Mouse (Mus musculus) hindbrain, postnatal 0 days (tissue): ENCODE data around the gene Odf4. TPM values are rescaled to one million over a fixed set of nuclear protein-coding genes. Genes with fewer than 3 reads are reported as not detected.

Experiments
- ATAC-seq: fragments of 200-750 bp; cut with Nextera tagmentation; 2 replicates; pipeline ENCODE4 v1.8.0; 2017; ENCODE audit warnings: mild to moderate bottlenecking, moderate TSS enrichment, moderate library complexity
- DNase-seq: peaks from one replicate; pipeline ENCODE4 v3.0.0-alpha.2; 2015; ENCODE audit warnings: low spot score
- H3K27ac ChIP-seq: fragments of 300-500 bp; sonication (generic); 2 replicates; pipeline ENCODE4 v1.5.1; 2014; ENCODE audit warnings: mild to moderate bottlenecking
- H3K27me3 ChIP-seq: fragments of 300-500 bp; sonication (generic); 2 replicates; pipeline ENCODE4 v1.6.1; 2014; ENCODE audit warnings: low read length, mixed read lengths; ENCODE audit not compliant: insufficient read depth
- H3K36me3 ChIP-seq: fragments of 300-500 bp; sonication (generic); 2 replicates; pipeline ENCODE4 v1.6.1; 2014; ENCODE audit warnings: low read length, mixed read lengths; ENCODE audit not compliant: insufficient read depth
- H3K4me1 ChIP-seq: fragments of 300-500 bp; sonication (generic); 2 replicates; pipeline ENCODE4 v1.6.1; 2014; ENCODE audit warnings: antibody characterized with exemption, low read length, mixed read lengths; ENCODE audit not compliant: insufficient read depth
- H3K4me2 ChIP-seq: fragments of 300-500 bp; sonication (generic); 2 replicates; pipeline ENCODE4 v1.6.1; 2014; ENCODE audit warnings: low read depth, mild to moderate bottlenecking, low read length, moderate library complexity, mixed read lengths
- H3K4me3 ChIP-seq: fragments of 300-500 bp; sonication (generic); 2 replicates; pipeline ENCODE4 v1.5.1; 2014; ENCODE audit warnings: low read length
- H3K9ac ChIP-seq: fragments of 300-500 bp; sonication (generic); replicated peaks from 2 replicates; pipeline ENCODE4 v1.6.1; 2014; ENCODE audit warnings: mild to moderate bottlenecking, low read length, moderate library complexity, mixed read lengths
- H3K9me3 ChIP-seq: fragments of 300-500 bp; sonication (generic); 2 replicates; pipeline ENCODE4 v1.6.1; 2016; ENCODE audit warnings: low read length, mixed read lengths
- CTCF ChIP-seq: IDR thresholded peaks from 2 replicates; pipeline ENCODE4 v1.5.1; 2016; ENCODE audit warnings: antibody characterized with exemption, control low read depth, low read depth
- WGBS: fragments of 180-500 bp; shearing (Covaris S2); extraction: QIAGEN DNeasy Blood & Tissue Kit; methylation state at CpG from one replicate; pipeline ENCODE4 v1.1.7; 2014; 5-methylcytosine and 5-hydroxymethylcytosine counted together
- polyA plus RNA-seq: library from polyadenylated mRNA; unstranded; fragments of >200 nt; fragmentation: Nextera tagmentation; extraction: Ambion mirVana; gene quantifications from 2 replicates; pipeline ENCODE4 v1.2.1, GENCODE M21; 2015
- total RNA-seq: library from RNA; depleted of rRNA; stranded (reverse); fragments of >200 nt; gene quantifications from 2 replicates; pipeline ENCODE4 v1.2.3, GENCODE M21; 2014

Gene Odf4
- total and polyA plus RNA-seq, 2 experiments from 2014 or later: 0.58 to 1.3 TPM

- Histone ChIP-seq H3K4me1 (no peaks in the 10 kb centered on the region), H3K4me2 (no peak overlapping the region), H3K27ac (no peak overlapping the region), H3K4me3 (no peak overlapping the region), H3K9ac (no peak overlapping the region), H3K36me3 (peaks cover 30% of the 10 kb centered on the region; the same call in 1 of the 2 replicates), H3K9me3 (no peaks in the 10 kb centered on the region), H3K27me3 (no peaks in the 10 kb centered on the region)
- no peak for DNase-seq
- TF ChIP-seq CTCF: no peak
- ATAC-seq: no peak
- 66% methylated on average over 3 of the region's 3 CpGs for WGBS
Measured at GRCm38 (mm10) chr11:68907251-68907650, 19.6 kb downstream of the Odf4 start.

GRCm38 (mm10) chr11:68906461-68906790, 20.5 kb downstream of the Odf4 start:
- no peak overlapping the region for H3K9ac ChIP-seq
- H3K4me2 ChIP-seq: no peak overlapping the region
- H3K36me3 ChIP-seq: peaks cover 30% of the 10 kb centered on the region; the same call in 1 of the 2 replicates
- no peak overlapping the region for H3K4me3 ChIP-seq
- WGBS: 43% methylated on average over 4 of the region's 4 CpGs
- no peaks in the 10 kb centered on the region for H3K4me1 ChIP-seq
- no peaks in the 10 kb centered on the region for H3K9me3 ChIP-seq
- 0 out of 2 replicates have a peak, but pooled peaks have one; percentile 25 for ATAC-seq
- DNase-seq: peak; percentile 53
- H3K27ac ChIP-seq: no peak overlapping the region
- H3K27me3 ChIP-seq: no peaks in the 10 kb centered on the region
- no peak for TF ChIP-seq CTCF

GRCm38 (mm10) chr11:68905665-68906460, 21.0 kb downstream of the Odf4 start:
- no peak for ATAC-seq
- Histone ChIP-seq H3K36me3 (peaks cover 30% of the 10 kb centered on the region; the same call in 1 of the 2 replicates), H3K4me2 (no peak overlapping the region), H3K27ac (no peak overlapping the region), H3K9ac (no peak overlapping the region), H3K4me1 (no peaks in the 10 kb centered on the region), H3K9me3 (no peaks in the 10 kb centered on the region), H3K4me3 (no peak overlapping the region), H3K27me3 (no peaks in the 10 kb centered on the region)
- no peak for DNase-seq
- WGBS: 92% methylated on average over 9 of the region's 9 CpGs
- TF ChIP-seq CTCF: no peak

GRCm38 (mm10) chr11:68905138-68905531, 21.7 kb downstream of the Odf4 start:
- no peak overlapping the region for H3K27ac ChIP-seq
- DNase-seq (no peak), ATAC-seq (no peak)
- 83% methylated on average over 3 of the region's 3 CpGs for WGBS
- H3K9me3 ChIP-seq: no peaks in the 10 kb centered on the region
- no peak for TF ChIP-seq CTCF
- H3K4me3 ChIP-seq: no peak overlapping the region
- peaks cover 30% of the 10 kb centered on the region; the same call in 1 of the 2 replicates for H3K36me3 ChIP-seq
- H3K9ac ChIP-seq: no peak overlapping the region
- no peaks in the 10 kb centered on the region for H3K4me1 ChIP-seq
- H3K4me2 ChIP-seq: no peak overlapping the region
- H3K27me3 ChIP-seq: no peaks in the 10 kb centered on the region

GRCm38 (mm10) chr11:68904375-68905137, 22.3 kb downstream of the Odf4 start:
- no peak overlapping the region for H3K27ac ChIP-seq
- 0 out of 2 replicates have a peak, but pooled peaks have one; percentile 28 for ATAC-seq
- WGBS: 79% methylated on average over 8 of the region's 8 CpGs
- no peaks in the 10 kb centered on the region for H3K4me1 ChIP-seq
- DNase-seq: peak; percentile 88
- TF ChIP-seq CTCF: peak; percentile 81
- peaks cover 30% of the 10 kb centered on the region; the same call in 1 of the 2 replicates for H3K36me3 ChIP-seq
- H3K9me3 ChIP-seq: no peaks in the 10 kb centered on the region
- no peak overlapping the region for H3K9ac ChIP-seq
- H3K4me2 ChIP-seq: no peak overlapping the region
- H3K4me3 ChIP-seq: no peak overlapping the region
- no peaks in the 10 kb centered on the region for H3K27me3 ChIP-seq

- no peak for ATAC-seq
- no peaks in the 10 kb centered on the region for H3K27me3 ChIP-seq
- no peak for DNase-seq
- no peaks in the 10 kb centered on the region for H3K9me3 ChIP-seq
- H3K4me3 ChIP-seq: no peak overlapping the region
- no peak overlapping the region for H3K4me2 ChIP-seq
- H3K4me1 ChIP-seq: no peaks in the 10 kb centered on the region
- no peak overlapping the region for H3K9ac ChIP-seq
- no peak for TF ChIP-seq CTCF
- H3K27ac ChIP-seq: no peak overlapping the region
- H3K36me3 ChIP-seq: peaks cover 30% of the 10 kb centered on the region; the same call in 1 of the 2 replicates
- 89% methylated on average over 2 of the region's 2 CpGs for WGBS
Measured at GRCm38 (mm10) chr11:68903775-68904174, 23.1 kb downstream of the Odf4 start.
